Mouse (Mus musculus): ENCODE results near the gene Ttyh2.

- no peak for TF ChIP-seq CTCF (IDR thresholded peaks at IDR 0.05; ENCODE audit: low read depth)
- no peak for TF ChIP-seq EP300 (IDR thresholded peaks at IDR 0.05; ENCODE audit: low read depth)
Measured at GRCm38 (mm10) chr11:114683029-114683721, 7.9 kb downstream of the Ttyh2 start.

Measured in liver, postnatal 0 days (tissue).